Mouse (Mus musculus) forebrain, embryonic 15.5 days (tissue): ENCODE data around the gene Ube3b. TPM values are rescaled to one million over a fixed set of nuclear protein-coding genes. Genes with fewer than 3 reads are reported as not detected.
A peak's percentile ranks its signal among the peaks of the same experiment; 100 is the strongest.

Experiments used
- ATAC-seq: fragments of 200-750 bp; cut with Nextera tagmentation; replicated peaks from 2 replicates; pipeline ENCODE4 v1.8.0; 2017; ENCODE audit warnings: mild to moderate bottlenecking, moderate TSS enrichment, moderate library complexity
- H3K27ac ChIP-seq: fragments of 300-500 bp; sonication (generic); replicated peaks from 2 replicates; pipeline ENCODE4 v1.5.1; 2015; ENCODE audit warnings: mild to moderate bottlenecking, inconsistent platforms
- H3K27me3 ChIP-seq: fragments of 300-500 bp; sonication (generic); 2 replicates; pipeline ENCODE4 v1.6.1; 2015; ENCODE audit warnings: inconsistent platforms
- H3K36me3 ChIP-seq: fragments of 300-500 bp; sonication (generic); 2 replicates; pipeline ENCODE4 v1.6.1; 2015; ENCODE audit warnings: mild to moderate bottlenecking, inconsistent platforms
- H3K4me1 ChIP-seq: fragments of 300-500 bp; sonication (generic); 2 replicates; pipeline ENCODE4 v1.6.1; 2015; ENCODE audit warnings: inconsistent platforms
- H3K4me2 ChIP-seq: fragments of 300-500 bp; sonication (generic); replicated peaks from 2 replicates; pipeline ENCODE4 v1.6.1; 2015; ENCODE audit warnings: mild to moderate bottlenecking, inconsistent platforms
- H3K4me3 ChIP-seq: fragments of 300-500 bp; sonication (generic); 2 replicates; pipeline ENCODE4 v1.5.1; 2015; ENCODE audit warnings: mild to moderate bottlenecking, inconsistent platforms
- H3K9ac ChIP-seq: fragments of 300-500 bp; sonication (generic); replicated peaks from 2 replicates; pipeline ENCODE4 v1.6.1; 2015; ENCODE audit warnings: mild to moderate bottlenecking, inconsistent platforms
- H3K9me3 ChIP-seq: fragments of 300-500 bp; sonication (generic); 2 replicates; pipeline ENCODE4 v1.6.1; 2016; ENCODE audit warnings: inconsistent platforms
- WGBS: fragments of 180-500 bp; shearing (Covaris S2); methylation state at CpG from one replicate; pipeline ENCODE4 v1.1.7; 2015; ENCODE audit warnings: mixed read lengths; 5-methylcytosine and 5-hydroxymethylcytosine counted together
- polyA plus RNA-seq: library from polyadenylated mRNA; unstranded; fragments of >200 nt; fragmentation: Nextera tagmentation; extraction: Ambion mirVana; gene quantifications from 2 replicates; pipeline ENCODE4 v1.2.1, GENCODE M21; 2015

Ube3b gene
- polyA plus RNA-seq, 1 experiment from 2014 or later = 41.3 TPM

DNA sequence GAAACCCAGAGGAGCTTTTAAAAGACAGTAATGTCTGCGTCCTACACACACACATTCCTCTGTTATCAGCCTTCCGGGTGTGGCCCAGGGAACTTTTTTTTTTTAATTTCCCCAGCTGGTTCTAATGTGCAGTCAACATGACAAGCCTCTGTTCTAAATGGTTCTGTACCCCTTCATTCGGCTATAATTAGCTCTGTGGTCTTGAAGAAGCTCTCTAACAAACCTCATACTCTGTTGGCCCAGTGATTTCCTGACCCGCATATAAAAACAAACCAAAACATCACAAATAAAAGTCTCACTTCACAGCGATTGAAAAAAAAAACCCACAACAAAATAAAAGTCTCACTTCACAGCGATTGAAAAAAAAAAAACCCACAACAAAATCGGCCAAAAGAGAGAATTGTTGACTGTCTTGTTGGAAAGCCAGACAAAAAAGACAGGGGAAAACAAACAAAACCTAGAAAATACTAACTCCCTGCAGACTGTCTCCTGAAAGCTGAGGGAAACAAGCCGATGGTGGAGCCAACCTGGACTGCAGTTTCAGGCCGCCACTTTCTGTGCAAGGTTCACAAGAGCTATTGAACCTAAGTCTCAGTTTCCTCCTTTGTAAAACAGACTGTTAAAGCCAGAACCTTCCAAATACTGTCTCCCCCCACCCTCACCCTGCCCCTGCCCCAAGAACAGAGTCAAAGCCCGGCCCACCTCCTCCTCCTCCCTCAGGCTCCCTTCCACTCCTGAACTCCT lies 2.1 kb upstream of the Ube3b start:
- Histone ChIP-seq H3K4me1 (peaks cover 45% of the 10 kb centered on the region), H3K27me3 (no peaks in the 10 kb centered on the region), H3K36me3 (peaks cover 13% of the 10 kb centered on the region), H3K27ac (0 out of 2 replicates have a peak overlapping the region, but pooled peaks have one; percentile 11), H3K9ac (0 out of 2 replicates have a peak overlapping the region, but pooled peaks have one; percentile 84), H3K4me3 (peak overlapping the region; percentile 64), H3K9me3 (no peaks in the 10 kb centered on the region), H3K4me2 (peak overlapping the region; percentile 89)
- WGBS = 74% methylated on average over 10 of the region's 10 CpGs
- ATAC-seq = no peak

DNA sequence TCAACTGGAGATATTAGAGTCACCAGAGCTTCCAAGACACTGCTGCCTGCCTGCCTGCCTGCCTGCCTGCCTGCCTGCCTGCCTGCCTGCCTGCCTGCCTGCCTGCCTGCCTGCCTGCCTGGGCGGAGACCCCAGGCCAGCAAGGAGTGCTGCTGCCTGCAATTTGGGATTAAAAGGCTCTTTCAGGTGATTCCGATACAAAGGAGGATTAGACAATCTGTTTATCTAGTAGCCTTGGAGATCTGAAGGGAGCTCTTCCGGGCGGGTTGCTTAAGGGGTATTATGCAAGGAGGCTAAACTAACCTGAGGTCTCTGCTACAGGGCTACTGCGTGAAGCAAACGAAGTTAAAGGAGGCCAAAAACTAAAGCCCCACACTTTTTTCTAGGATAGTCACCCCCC lies 1.5 kb upstream of the Ube3b start:
- peak overlapping the region; percentile 89 for H3K4me2 ChIP-seq
- peak overlapping the region; percentile 84 for H3K9ac ChIP-seq
- peaks cover 7% of the 10 kb centered on the region; the same call in 1 of the 2 replicates for H3K36me3 ChIP-seq
- H3K4me3 ChIP-seq = peak overlapping the region; percentile 64
- no peak for ATAC-seq
- H3K27me3 ChIP-seq = no peaks in the 10 kb centered on the region
- H3K9me3 ChIP-seq = no peaks in the 10 kb centered on the region
- peaks cover 43% of the 10 kb centered on the region for H3K4me1 ChIP-seq
- 0 out of 2 replicates have a peak overlapping the region, but pooled peaks have one; percentile 91 for H3K27ac ChIP-seq
- WGBS = 31% methylated on average over 6 of the region's 6 CpGs

DNA sequence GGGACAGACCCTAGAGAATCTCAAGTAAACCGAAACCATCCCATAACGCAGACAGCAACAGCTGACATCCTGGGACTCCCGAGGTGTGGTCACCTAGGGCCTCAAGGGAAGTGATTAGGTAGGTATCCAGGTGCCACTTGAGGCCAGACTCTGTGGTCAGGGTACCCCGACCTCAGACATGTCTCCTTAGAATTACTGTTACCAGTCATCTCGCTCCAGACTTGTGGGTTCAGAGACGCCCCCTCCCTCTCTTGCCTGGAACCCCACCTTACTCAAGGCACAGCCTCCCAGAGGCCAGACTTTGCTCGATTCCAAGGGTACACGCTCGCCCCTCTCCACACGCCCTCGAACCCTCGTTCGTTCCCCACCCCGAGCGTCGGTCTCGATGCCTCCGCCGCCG lies 644 bp upstream of the Ube3b start:
- peak overlapping the region; percentile 91 for H3K27ac ChIP-seq
- peak overlapping the region; percentile 89 for H3K4me2 ChIP-seq
- H3K4me3 ChIP-seq = peak overlapping the region; percentile 64
- H3K4me1 ChIP-seq = peaks cover 43% of the 10 kb centered on the region
- ATAC-seq = no peak; the same call in 1 of the 2 replicates
- H3K36me3 ChIP-seq = 0 out of 2 replicates have a peak, but pooled peaks cover 7% of the 10 kb centered on the region
- H3K27me3 ChIP-seq = no peaks in the 10 kb centered on the region
- 1% methylated on average over 20 of the region's 20 CpGs for WGBS
- no peaks in the 10 kb centered on the region for H3K9me3 ChIP-seq
- H3K9ac ChIP-seq = peak overlapping the region; percentile 84

DNA sequence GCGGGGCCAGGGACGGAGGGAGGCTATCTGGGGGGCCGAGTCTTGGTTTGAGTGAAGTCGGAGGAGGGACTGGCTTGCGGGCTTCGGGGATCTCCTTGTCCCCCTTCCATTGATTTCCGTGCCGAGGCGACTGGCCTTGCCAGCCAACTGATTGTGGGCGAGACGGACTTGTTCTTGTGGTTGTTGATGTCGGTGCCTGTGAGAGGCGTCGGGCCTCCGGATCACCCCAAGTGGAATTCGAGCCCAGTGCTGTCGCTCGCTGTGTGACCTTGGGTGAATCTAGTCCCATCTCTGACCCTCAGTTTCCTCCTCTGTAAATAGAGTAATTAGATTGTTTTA lies 575 bp downstream of the Ube3b start:
- peak overlapping the region; percentile 91 for H3K27ac ChIP-seq
- H3K9me3 ChIP-seq = no peaks in the 10 kb centered on the region
- H3K4me1 ChIP-seq = peaks cover 43% of the 10 kb centered on the region
- peak overlapping the region; percentile 89 for H3K4me2 ChIP-seq
- WGBS = under 1% methylated on average over 18 of the region's 18 CpGs
- no peaks in the 10 kb centered on the region for H3K27me3 ChIP-seq
- H3K9ac ChIP-seq = peak overlapping the region; percentile 84
- H3K36me3 ChIP-seq = peaks cover 14% of the 10 kb centered on the region
- H3K4me3 ChIP-seq = peak overlapping the region; percentile 64
- ATAC-seq = peak; percentile 39; the same call in 1 of the 2 replicates

DNA sequence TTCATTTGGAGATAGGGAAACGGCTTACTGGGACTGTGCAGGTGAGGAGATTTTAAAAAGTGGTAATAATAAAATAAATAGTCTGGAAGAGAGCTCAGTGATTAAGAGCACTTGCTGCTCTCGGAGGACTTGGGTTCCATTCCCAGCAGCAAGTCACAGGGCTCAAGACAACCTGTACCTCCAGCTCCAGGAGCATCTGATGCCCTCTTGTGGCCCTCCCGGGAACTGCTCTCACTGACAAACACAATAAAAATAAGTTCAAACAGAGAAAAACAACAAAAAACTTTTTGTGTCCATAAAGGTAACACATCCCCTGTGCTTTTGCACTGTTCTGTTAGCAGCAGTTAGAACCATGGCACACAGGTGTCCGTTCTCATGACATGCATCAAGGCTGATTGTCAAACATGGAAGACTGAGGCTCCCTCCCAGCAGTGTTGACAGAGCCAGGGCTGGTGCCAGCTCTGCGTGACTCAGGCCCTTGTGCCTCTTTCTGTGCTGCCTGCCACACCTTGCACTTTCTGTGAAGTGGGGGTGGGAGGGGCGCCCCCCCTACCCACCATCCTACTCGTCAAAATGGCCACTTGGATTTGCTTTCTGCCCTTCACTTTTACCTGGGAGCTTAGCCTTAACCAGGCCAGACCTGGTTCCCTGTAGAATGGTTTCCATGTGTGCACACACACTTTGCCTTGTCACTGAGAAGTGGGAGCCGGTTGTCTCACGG lies 2.9 kb downstream of the Ube3b start:
- 78% methylated on average over 9 of the region's 9 CpGs for WGBS

DNA sequence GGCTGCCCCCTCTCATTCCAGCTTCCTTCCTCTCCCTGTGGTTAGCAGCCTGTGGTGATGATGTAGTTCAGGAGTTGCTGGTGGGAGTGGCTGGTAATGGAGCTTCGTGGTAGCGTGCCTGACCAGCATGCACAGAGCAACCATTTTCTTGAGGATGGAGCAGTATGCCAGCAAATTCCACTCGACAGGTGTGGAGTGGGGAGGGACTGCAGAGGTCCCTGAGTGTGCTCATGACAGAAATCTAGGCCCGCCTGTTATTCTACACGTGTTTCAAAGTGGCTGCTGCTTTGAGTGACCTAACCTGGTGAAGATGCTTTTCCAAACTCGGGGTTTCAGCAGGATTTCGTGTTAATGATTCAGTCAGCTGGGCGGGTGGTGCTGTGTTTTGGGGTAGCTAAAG lies 4.0 kb downstream of the Ube3b start:
- WGBS = 93% methylated on average over 8 of the region's 8 CpGs
- Histone ChIP-seq H3K4me2 (no peak overlapping the region), H3K4me1 (peaks cover 18% of the 10 kb centered on the region), H3K27me3 (no peaks in the 10 kb centered on the region), H3K36me3 (peaks cover 46% of the 10 kb centered on the region), H3K4me3 (no peak overlapping the region), H3K27ac (no peak overlapping the region), H3K9ac (no peak overlapping the region), H3K9me3 (no peaks in the 10 kb centered on the region)
- ATAC-seq = no peak

More for the DNA sequence above, 2.9 kb downstream of the Ube3b start:
- H3K36me3 ChIP-seq = peaks cover 36% of the 10 kb centered on the region
- H3K4me2 ChIP-seq = no peak overlapping the region
- no peak overlapping the region for H3K4me3 ChIP-seq
- H3K27ac ChIP-seq = no peak overlapping the region
- H3K9ac ChIP-seq = no peak overlapping the region
- no peak for ATAC-seq
- H3K27me3 ChIP-seq = no peaks in the 10 kb centered on the region
- no peaks in the 10 kb centered on the region for H3K9me3 ChIP-seq
- H3K4me1 ChIP-seq = peaks cover 29% of the 10 kb centered on the region

DNA sequence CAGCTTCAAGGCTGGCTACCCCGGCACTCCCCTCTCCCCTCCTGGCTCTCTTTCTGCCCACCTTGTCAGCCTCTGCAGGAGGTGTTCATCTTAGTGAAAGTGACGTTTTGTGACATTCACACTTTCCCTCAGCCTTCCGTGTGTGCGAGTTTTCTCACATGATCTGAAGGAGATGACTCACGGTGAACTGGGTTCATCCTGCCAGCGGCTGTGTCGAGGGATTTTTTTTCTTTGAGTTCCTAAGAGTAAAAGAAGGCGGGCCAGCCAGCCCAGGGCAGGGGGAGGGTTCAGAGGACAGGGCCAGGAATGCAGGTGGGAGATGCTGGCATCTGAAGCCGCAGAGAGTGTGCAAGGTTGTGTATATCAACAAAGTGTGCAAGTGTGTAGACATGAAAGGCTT lies 12.8 kb downstream of the Ube3b start:
- H3K4me2 ChIP-seq = no peak overlapping the region
- H3K36me3 ChIP-seq = peaks cover 70% of the 10 kb centered on the region
- ATAC-seq = no peak
- 89% methylated on average over 9 of the region's 9 CpGs for WGBS
- no peak overlapping the region for H3K4me3 ChIP-seq
- no peak overlapping the region for H3K9ac ChIP-seq
- no peaks in the 10 kb centered on the region for H3K9me3 ChIP-seq
- no peaks in the 10 kb centered on the region for H3K27me3 ChIP-seq
- no peak overlapping the region for H3K27ac ChIP-seq
- H3K4me1 ChIP-seq = no peaks in the 10 kb centered on the region

DNA sequence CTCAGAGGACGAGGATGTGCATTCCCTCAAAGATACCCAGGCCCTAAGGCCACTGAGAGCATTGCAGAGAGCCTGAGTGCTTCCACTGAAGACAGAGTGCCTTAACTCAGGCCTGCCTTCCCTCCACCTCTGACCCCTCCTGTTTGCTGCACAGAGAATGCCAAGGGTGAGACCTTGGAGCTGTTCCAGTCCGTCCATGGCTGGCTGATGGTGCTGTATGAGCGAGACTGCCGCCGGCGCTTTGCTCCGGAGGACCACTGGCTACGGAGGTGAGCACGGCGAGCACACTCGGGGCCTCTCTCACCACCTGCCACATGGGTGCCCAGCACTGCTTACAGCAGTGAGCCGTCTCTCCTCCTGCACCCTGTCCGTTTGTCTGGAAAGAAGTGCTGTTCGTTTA lies 26.2 kb downstream of the Ube3b start:
- H3K4me3 ChIP-seq = no peak overlapping the region
- 92% methylated on average over 14 of the region's 14 CpGs for WGBS
- no peak overlapping the region for H3K27ac ChIP-seq
- no peak overlapping the region for H3K9ac ChIP-seq
- ATAC-seq = no peak
- H3K4me1 ChIP-seq = no peaks in the 10 kb centered on the region
- no peaks in the 10 kb centered on the region for H3K9me3 ChIP-seq
- H3K4me2 ChIP-seq = no peak overlapping the region
- peaks cover 99% of the 10 kb centered on the region for H3K36me3 ChIP-seq
- H3K27me3 ChIP-seq = no peaks in the 10 kb centered on the region

DNA sequence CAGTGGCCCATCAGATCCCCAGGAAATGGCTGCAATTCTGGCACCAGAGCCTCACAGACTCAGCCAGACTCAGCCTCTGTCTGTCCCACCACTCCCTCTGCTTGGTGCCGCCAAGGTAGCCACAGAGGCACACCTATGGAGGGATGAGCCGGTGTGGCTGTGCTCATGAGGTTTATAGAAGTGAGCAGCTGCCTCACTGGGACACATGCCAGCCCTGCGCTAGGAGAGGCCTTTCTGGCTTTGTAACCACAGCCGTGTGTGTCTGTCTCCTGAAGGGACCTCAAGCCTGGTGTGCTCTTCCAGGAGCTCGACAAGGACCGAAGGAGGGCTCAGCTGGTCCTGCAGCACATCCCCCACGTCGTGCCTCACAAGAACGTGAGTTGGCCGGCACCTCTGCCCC lies 26.9 kb downstream of the Ube3b start:
- no peak for ATAC-seq
- Histone ChIP-seq H3K4me1 (no peaks in the 10 kb centered on the region), H3K9me3 (no peaks in the 10 kb centered on the region), H3K4me3 (no peak overlapping the region), H3K27me3 (no peaks in the 10 kb centered on the region), H3K36me3 (peaks cover 99% of the 10 kb centered on the region), H3K27ac (no peak overlapping the region), H3K4me2 (no peak overlapping the region), H3K9ac (no peak overlapping the region)
- WGBS = 84% methylated on average over 10 of the region's 10 CpGs

DNA sequence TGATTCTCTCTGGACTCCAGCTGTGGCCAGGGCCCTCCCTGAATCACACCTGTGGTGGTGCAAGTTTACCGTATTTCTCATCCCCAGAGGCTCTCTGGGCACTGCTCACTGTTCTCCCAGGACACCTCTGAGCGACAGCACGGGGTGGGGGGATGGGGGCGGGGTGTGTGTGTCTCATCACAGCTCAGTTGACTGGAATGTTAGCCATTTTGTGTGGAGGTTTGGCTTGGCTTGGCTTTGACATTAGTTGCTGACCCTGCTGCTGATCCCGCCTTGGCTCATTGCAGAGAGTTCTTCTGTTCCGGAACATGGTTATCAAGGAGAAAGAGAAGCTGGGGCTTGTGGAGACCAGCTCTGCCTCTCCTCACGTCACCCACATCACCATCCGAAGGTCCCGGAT lies 27.4 kb downstream of the Ube3b start:
- Histone ChIP-seq H3K4me3 (no peak overlapping the region), H3K4me2 (no peak overlapping the region), H3K4me1 (no peaks in the 10 kb centered on the region), H3K27ac (no peak overlapping the region), H3K27me3 (no peaks in the 10 kb centered on the region), H3K9me3 (no peaks in the 10 kb centered on the region), H3K9ac (no peak overlapping the region), H3K36me3 (peaks cover 99% of the 10 kb centered on the region)
- no peak for ATAC-seq
- 92% methylated on average over 9 of the region's 9 CpGs for WGBS

DNA sequence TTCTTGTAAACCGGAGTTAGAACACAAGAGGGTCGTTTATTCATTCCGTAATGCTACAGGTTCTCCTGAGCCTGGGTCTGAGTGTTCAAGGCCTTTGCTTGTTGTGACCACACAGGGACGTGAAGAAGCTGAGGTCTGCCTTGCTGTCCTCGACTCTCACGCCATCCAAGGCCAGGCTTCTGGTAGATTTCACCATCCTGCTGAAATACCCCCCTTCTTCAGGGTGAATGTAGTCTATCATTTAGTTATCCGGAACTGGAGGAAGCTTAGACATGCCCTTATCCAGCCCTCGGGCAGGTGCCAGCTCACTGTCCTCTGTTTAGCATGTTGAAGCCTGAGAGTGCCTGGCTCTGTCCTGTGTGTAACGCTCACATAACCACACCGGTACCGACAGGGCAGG lies 28.4 kb downstream of the Ube3b start:
- Histone ChIP-seq H3K9me3 (no peaks in the 10 kb centered on the region), H3K4me1 (no peaks in the 10 kb centered on the region), H3K4me2 (no peak overlapping the region), H3K36me3 (peaks cover 99% of the 10 kb centered on the region), H3K27ac (no peak overlapping the region), H3K4me3 (no peak overlapping the region), H3K9ac (no peak overlapping the region), H3K27me3 (no peaks in the 10 kb centered on the region)
- WGBS = 94% methylated on average over 11 of the region's 11 CpGs
- ATAC-seq = no peak

DNA sequence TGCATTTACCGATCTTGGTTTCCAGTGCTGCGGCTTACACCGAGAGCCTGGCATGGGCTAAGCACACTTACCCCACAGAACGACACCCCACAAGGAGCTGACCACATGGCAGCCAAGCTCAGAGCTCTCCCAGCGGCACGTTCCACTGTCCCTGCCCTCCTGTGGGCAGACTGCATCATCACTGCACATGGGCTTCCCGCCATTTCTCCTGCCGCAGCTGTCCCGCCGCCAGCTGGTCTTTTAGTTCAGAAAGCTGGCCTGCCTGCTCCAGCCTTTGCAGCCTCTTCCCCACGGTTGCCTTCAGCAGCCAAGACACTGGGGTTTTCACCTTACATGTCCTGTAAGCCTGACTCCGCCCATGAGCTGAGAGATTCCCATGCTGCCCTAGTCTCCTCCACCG lies 30.0 kb downstream of the Ube3b start:
- Histone ChIP-seq H3K27ac (no peak overlapping the region), H3K36me3 (peaks cover 99% of the 10 kb centered on the region), H3K4me2 (no peak overlapping the region), H3K4me1 (no peaks in the 10 kb centered on the region), H3K9me3 (no peaks in the 10 kb centered on the region), H3K9ac (no peak overlapping the region), H3K27me3 (no peaks in the 10 kb centered on the region), H3K4me3 (no peak overlapping the region)
- WGBS = 85% methylated on average over 13 of the region's 13 CpGs
- no peak for ATAC-seq
